Mouse (Mus musculus) frontal cortex, adult 2 months (tissue): ENCODE results near the gene Ly6g6e. TPM values are rescaled to one million over a fixed set of nuclear protein-coding genes. Genes with fewer than 3 reads are reported as not detected.
"Not testable (repeated sequence)": the region's sequence is repeated elsewhere in the genome, so short reads cannot be mapped to it uniquely, and the experiment has no call there.

ENCODE experiments used
- DNase-seq, 2 experiments: peaks; one replicate each; pipeline ENCODE4 v3.0.0; 2022; ENCODE audit warnings: low spot score in 1 of 2; ENCODE audit errors: extremely low spot score in 1 of 2
- polyA plus RNA-seq: library from polyadenylated mRNA; depleted of rRNA; stranded (reverse); fragments of >200 nt; gene quantifications from 2 replicates; pipeline ENCODE4 v1.2.3, GENCODE M21; 2012; rRNA removed

Gene Ly6g6e
- 65.5 and 71.7 TPM in 2 replicates for polyA plus RNA-seq

DNA sequence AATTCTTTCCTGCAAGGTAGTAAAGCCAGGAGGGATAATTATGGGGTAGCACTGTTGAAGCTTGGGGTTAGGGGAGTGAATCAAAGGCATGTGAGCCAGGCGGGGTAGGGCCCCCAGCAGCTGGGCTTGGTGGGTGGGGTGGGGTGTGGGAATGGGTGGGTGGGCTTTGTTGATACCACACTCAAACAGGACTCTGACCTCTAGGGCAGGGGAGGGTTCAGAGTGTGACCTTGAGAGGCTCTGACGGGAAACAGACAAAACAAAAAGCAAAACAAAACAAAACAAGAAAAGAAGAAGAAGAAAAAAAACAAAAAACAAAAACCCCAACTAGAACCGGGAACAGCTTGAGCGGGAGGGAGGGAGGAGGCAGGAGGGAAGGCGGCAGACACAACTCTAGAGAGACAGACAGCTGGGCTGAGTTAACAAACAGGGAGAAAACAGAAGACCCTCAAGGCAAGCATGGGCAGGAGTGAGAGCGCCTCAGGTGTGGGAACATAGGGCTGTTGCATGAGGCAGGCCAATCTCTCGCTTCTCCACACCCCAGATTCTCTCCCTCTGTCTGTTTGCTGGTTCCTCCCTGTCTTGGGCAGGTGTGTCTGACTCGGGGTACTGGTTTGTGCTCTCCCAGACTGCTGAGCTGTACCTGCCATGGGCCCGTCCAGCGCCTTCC, at the start of gene Ly6g6e:
Gene Ly6g6e (plus strand): TSS at position 396 of the 670 bp plus-strand sequence.
- DNase-seq: no peak

DNA sequence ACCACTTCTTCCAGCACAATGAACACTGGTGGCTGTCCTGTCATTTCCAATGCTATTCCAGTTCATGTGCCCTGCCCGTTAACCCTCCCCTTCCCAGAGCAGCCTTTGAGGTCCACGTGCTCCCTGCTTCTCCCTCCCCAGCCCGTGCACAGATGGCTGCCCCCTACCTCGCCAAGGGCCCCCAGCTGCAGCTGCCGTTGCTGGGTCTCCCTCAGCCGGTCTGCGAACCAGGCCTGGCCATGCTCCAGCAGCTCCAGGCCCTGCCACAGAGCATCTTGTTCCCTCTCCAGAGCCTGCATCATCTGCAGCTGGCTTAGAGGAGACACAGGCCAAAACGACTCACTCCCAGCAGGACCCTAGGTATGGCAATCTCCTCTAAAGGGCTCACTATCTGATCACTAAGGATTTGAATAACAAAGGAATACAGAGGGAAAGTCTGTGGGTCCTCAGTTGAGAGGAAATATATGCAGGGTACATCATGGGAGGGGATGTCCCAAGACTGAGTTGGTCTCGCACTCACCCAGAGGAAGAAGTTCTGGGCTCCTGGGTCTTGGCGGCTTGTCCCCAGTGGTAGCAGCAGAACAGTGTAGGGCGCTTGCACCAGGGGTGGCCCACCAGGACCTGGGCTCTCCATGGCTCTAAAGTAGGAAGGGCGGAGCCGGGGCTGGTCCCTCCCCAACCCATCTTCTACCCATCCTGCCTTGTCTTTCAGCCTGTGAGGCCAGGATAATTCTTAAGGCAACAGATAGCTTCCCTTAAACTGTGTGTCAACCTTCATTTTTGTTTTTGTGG, 49.2 kb upstream of the Ly6g6e start, which contains the start of gene Sapcd1:
Gene Sapcd1 (minus strand): TSS at position 740 of the 792 bp plus-strand sequence.
- no peak for DNase-seq

DNA sequence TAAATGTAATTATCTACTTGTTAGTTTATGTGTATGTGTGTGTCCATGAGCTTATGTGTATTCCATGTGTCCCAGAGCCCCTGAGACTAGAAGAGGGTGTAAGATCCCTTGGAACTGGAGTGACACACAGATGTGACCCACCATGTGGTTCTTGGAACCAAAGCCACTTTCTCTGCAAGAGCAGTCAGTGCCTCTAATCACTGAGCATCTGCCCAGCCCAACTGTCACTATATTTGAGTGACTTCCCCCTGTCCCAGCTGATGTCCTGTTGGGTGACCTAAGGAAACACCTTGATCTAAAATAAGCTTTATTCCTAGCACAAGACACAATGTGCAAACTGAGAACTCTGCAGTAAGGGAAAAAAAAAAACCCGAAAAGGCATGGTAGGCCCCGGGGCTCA, 48.4 kb upstream of the Ly6g6e start:
- DNase-seq: no peak

DNA sequence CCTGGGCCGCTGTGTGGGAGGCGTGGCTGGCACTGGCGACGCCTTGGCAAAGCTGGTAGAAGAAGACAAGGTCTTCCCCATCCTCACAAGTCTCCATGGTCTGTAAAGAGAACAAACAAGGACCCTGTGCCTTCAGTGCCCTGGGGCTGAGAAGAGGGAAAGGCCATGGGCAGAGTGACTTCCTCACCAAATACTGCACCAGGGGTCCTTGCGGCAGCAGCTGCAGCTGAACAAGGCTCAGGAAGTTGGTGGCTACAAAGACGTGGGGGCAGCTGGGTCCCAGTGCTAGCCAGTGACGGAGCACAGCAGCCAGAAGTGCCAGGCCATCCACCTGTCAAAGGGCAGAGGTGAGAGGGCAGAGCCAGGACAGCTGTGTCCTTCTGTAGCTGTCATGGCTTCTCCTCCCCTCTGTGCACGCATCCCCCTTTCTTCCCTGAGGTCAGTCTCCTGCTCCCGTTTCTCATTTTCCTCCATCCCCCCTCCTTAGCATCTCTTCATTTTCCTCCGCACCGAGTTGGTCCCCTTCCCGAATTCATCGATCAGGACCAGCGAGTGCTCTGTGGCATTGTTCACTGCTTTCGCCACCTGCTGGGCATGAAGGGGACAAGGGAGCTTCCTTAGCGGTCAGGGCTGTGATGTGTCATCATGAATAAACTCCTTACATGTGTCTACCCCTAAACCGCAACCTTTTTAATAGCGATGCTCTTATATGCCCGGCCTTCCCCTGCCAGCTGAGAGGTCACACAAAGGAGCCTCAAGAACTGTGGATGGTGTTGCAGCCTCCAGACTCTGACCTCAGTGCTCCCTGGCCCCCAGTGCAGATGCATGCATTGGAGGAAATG, 46.8 kb upstream of the Ly6g6e start:
- no peak for DNase-seq

DNA sequence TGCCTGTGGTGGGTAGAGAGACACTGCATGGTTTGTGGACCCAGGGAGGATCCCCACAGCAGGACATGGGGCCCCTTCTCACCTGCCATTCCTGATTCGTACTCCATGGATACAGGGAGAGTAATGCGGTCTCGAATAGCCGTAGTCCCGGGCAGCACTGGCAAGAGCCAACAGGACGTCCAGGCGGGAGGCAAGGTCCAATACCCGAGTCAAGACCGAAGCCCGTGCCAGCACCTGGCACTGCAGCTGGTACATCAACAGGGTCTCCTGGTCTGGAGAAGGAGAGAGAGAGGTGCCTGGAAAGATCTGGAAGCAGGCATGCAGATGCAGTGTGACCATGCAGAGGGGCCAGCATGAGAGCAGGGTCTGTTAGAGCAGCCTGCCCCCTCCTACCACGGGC, 45.4 kb upstream of the Ly6g6e start:
- DNase-seq: no peak

DNA sequence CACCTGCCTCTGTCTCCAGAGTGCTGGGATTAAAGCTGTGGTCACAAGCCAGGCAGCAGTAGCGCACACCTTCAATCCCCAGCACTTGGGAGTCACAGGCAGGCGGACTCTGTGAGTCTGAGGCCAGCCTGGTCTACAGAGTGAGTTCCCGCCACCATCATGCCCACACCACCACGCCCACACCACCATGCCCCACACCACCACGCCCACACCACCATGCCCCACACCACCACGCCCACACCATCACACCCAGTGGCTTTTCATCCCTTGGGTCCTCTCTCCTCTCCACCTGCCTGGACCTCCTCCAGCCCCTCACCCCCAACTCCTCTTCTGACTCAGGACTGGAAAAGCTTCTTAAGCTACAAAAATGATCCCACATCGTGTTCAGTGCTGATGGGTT, 44.8 kb upstream of the Ly6g6e start:
- no peak for DNase-seq

DNA sequence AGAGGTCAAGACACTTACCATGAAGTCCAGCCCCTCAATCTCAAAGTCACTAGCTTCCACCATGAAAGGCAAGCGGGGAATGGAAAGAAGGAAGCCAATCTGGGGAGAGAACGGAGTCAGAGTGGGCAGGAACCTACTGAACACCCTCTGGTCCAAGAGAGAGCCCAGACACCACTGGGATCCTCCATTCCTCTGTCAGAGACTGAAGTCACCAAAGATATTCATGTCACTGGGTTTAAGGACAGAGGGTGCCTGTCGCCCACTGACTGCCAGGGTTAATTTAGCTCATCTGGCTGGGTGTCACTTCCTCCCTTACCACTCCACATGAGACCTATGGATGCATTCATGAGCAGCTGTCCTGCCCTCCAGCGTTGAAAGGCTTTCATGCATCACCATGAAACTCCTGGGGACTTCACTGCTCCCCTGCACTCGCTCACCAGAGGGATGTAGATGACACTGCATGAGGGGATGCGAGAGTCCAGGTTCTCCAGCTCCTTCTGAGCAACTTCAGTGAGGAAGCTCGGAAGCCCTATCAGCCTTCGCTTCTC, 44.3 kb upstream of the Ly6g6e start:
- no peak for DNase-seq

DNA sequence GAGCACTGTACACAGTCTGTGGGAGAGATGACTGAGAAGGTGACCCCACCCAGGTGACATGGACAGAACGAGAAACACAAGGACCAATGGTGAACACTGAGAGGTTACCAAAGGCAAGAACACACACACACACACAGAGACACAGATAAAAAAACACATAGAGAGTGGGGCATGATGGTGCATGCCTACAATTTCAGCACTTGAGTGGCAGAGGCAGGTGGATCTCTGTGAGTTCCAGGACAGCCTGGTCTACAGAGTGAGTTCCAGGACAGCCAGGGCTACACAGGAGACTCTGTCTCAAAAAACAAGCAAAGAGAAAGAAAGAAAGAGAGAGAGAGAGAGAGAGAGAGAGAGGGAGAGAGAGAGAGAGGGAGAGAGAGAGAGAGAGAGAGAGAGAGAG, 43.0 kb upstream of the Ly6g6e start:
- not testable (repeated sequence) for DNase-seq

DNA sequence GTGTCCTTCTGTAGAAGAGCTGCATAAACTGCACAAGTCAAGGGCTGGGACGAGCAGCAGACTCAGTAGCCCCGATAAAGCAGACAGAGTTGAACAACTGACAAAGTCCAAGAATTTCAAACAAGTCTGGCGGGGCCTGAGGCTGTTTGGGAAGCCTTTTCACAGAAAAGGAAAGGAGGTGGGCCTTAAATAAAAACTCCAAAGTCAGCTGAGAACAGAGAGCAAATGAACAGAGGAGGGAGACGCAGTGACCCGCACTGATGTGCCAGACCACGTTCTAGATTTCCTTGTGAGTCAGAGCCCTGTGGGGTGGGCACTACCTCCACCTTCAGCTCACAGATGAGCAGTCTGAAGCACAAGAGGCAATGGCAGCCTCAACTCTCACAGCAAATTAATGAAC, 41.8 kb upstream of the Ly6g6e start:
- no peak for DNase-seq

DNA sequence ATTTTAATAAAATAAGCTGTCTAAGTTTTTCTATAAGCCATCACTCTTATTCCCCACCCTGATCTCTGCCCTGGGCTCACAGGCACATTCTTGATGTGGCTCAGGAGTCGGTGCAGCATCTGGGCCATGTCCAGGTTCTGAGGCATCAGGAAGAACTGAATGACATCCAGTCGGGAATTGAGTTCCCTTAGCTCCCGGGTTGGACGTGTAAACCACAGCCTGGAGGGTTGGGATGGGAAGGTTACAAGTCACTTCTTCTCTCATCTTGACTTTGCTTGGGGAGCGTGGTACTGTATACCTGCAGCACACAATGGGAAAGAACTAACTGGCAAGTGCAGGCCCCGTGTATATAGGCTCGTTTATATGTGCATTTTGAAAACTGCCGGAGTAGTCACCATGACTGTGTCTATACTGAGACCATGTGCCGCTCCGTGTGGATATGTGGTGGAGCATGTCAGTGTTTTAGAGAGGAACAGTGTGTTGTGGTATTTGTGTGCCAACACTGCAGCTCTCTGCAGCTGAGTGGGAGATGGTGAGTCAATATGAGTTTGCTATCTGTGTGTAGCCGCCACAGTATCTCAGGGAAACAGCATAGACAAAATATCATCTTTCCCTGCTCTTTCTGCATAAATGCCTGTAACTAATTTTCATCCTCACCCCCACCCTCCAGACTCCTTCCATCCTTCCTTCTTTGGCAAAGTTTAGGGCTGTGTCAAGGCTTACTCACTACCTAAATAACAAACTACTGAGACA, 37.4 kb upstream of the Ly6g6e start:
- DNase-seq: peak; percentile 37 to 56

DNA sequence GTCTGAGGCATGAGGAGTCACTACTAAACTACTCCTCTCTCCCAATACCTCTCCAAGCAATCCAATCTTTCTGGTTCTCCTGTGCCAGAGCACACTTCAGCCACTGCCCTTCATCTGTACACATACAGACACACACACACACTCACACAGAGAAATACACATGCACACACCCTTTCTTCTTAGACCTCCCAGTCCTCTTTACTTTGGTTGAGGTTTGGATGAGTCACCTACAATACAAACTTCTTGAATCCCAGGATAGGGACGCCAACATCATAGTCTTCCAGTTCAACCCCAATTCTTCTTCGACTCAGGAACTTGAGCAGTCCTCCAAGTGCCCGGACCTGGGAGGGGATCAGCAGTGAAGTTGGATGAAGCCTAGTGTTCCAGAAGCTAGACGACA, 32.9 kb upstream of the Ly6g6e start:
- DNase-seq: no peak

DNA sequence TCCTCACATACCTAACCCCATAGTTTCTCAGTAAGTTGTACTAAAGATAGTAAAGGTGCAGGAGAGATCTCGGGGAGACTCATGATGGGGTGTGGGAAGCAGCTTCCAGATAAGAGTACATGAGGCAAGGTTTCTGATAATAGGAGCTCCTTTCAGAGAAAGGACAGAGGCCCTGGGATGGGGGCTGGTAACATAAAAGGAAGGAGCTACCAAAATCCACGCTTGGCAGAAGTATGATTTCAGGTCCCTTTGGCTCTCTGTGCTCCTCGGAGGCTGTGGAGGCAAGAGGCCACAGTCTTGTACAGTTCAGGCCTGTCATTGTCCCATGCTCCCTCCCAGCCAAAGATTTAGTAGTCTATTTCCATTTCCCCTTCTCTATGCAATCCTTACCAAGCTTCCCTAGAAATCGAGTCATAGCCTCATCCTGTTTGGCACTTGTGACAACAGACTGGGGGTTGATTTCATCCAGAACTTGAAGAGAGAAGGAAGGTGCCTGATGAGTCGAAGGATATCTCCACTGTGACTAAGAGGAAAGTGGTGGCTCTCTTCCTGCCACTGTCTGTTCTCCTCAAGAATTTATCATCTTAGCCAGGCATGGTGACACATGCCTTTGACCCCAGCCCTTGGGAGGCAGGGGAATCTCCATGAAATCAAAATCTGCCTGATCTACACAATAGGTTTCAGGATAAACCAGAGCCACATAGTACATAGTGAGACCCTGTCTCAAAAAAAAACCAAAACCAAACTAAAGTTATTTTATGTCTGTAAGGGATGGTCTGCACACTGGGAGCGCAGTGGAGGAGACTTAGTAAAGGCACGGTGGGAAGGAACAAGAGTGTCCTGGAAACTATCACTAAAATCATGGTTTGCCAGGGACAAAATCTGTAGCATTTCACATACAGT, 31.5 kb upstream of the Ly6g6e start:
- DNase-seq: no peak

DNA sequence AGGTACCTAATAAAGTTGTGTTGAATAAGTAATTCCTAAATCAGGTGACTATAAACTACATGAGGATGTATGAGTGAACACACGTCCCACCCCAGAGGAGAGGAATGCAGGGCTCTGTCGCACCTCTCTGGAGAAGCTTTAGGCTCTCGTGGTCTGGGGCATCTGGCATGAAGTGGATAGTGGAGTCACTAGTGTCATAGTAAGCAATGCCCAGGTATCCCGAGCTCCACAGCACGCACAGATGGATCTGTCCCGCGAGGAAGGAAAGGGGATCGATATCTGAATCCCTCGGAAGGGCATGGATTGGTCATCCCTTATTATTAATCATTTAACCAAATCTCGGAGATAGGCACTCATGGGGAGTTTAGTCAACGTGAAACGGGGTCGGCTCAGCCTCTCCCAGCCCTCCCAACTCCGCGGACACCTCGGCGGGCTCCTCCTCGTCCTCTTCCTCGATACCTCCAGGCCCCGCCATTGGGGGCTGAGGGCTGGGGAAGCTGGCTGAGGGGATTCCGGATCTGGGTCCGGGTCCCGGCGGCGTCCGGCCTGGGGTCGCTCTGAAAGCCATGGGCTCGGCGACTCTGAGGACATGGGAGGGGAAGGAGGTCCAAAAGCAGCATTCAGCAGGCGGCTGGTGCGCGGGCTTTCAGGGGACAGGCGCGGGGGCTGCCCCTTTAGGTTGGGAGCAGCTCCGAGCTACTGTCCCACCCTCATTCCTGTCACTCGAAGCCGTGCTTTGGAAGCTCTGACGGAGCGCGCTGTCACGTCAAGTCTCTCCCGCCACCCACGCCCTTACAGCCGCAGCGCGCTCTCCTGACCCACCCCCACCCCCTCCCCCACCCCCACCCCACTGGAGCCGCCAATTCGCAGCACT, 30.7 kb upstream of the Ly6g6e start:
- no peak for DNase-seq

DNA sequence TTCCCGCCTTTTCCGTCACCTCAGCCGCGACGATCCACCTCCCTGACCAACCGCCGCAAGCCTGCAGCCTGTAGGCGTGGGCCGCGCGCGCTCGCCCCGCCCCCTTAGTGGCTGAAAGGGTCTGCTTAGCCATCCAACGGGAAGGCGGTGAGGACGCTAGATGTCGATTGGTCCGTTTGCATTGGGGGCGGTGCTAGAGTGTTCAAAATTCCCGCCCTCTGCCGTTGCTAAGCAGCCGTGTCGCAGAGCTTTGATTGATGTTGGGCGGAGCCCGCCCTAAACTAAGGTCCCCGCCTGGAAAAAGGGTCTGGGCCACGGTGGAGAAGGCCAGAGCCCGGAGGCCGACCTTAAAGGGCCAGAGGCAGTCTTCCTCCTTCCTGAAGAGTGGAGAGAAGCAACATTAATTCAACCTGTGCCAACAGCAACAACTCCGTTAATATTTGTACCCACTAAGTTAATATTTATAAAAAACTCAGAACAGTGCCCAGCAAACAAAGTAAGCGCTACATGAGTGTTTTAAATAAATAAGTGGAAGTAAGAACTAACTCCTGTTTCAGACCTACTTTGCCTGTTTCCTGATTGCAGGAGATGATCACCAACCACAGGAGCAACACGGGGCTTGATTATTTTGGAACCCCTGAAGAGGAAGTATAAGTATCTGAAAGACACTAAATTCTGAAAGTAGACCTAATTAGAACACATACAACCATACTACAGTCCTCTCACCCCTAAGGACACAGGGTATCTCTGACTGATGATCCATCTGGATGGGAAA, 29.8 kb upstream of the Ly6g6e start, which contains the start of gene Msh5:
Gene Msh5 (minus strand): TSS at position 65 of the 775 bp plus-strand sequence.
- peak; percentile 89 to 94 for DNase-seq

DNA sequence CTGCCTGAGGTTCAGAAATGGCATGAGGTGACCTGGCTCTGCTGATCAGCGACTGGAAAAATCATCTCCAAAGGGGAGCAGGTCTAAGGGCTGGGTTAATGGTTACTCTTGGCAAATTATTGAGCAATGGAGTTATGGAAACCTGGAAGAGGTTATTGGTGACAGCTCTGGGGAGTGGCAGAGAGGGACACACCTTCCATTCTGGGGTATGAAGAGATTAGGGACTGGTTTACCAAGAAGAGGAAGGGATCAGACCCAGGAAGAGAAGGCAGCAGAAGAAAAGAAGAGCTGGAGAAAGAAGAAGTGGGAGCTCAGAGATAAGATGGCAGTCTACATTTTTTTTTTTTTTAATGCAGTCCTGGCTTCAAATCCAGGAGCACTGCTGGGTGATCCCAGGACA, 29.0 kb upstream of the Ly6g6e start:
- no peak for DNase-seq

DNA sequence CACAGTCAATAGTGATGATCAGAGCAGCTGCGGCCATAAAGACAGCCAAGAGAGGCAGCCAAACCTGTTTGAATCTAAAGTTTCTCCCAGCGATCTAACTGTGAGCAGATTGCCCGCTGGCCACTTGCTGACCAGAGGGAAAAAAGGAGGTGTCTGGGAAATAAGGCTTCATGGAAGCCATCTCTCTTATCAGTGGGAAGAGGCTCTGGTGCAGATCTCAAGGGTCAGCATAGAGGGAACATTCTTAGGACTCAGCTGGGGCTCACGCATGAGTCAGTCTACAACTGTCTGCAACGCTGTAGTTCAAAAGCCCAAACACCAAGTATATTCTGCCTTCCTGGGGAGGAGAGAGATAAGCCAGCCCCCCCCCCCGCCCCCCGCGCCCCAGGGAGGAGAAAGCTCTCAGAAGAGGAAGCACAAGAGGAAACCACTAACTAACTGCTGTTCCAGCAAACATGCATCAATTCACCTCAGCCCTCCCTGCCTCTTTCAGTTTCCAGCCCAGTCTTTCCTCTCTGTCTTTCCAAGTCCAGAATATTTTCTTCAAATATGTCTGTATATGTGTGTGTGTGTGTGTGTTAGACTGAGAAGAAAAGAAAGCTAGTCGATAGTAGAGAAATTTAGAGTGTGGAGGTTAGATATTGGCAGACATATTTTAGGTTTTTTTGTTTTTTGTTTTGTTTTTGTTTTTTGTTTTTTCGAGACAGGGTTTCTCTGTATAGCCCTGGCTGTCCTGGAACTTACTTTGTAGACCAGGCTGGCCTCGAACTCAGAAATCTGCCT, 28.4 kb upstream of the Ly6g6e start:
- no peak for DNase-seq
